Mouse (Mus musculus) macrophage (primary cell): ENCODE results near the gene Gm15128. TPM values are rescaled to one million over a fixed set of nuclear protein-coding genes. Genes with fewer than 3 reads are reported as not detected.
"Not testable (repeated sequence)": the region's sequence is repeated elsewhere in the genome, so short reads cannot be mapped to it uniquely, and the experiment has no call there.

Experiments used
- H3K27ac ChIP-seq: fragments of 350-480 bp; formaldehyde crosslinking; 2 replicates; pipeline ENCODE4 v1.9.0; 2021
- H3K36me3 ChIP-seq: fragments of 350-480 bp; formaldehyde crosslinking; 2 replicates; pipeline ENCODE4 v1.9.0; 2021; ENCODE audit errors: inconsistent target
- H3K4me3 ChIP-seq: fragments of 350-480 bp; formaldehyde crosslinking; 2 replicates; pipeline ENCODE4 v1.9.0; 2021; ENCODE audit errors: inconsistent target
- H3K79me2 ChIP-seq: fragments of 350-480 bp; formaldehyde crosslinking; 2 replicates; pipeline ENCODE4 v1.9.0; 2021; ENCODE audit errors: inconsistent target
- WGBS: methylation state at CpG from one replicate; pipeline ENCODE4 v1.1.7; 2026; ENCODE audit warnings: inconsistent platforms; ENCODE audit not compliant: missing documents; 5-methylcytosine and 5-hydroxymethylcytosine counted together
- polyA plus RNA-seq: library from polyadenylated mRNA; stranded (reverse); fragments of 250-400 nt; gene quantifications from 3 replicates; pipeline ENCODE4 v1.2.4, GENCODE M21; 2018; ENCODE audit warnings: inconsistent platforms
- total RNA-seq, 78 experiments: library from RNA; depleted of rRNA; stranded (reverse); fragments of 250-400 nt; gene quantifications; 1 replicate in 9 of 78; 2 replicates in 24 of 78; 3 replicates in 43 of 78; 4 replicates in 2 of 78; pipeline ENCODE4 v1.2.4; 2018; ENCODE audit warnings: inconsistent platforms in 56 of 78

Gm15128 gene
- not detected for total RNA-seq (2018; cell fraction: chromatin; rRNA removed)
- total RNA-seq (2018; cell fraction: cytosol; rRNA removed) = not detected
- total RNA-seq (2018; cell fraction: nucleus; rRNA removed) = not detected
- polyA plus RNA-seq = not detected in 3 replicates

DNA sequence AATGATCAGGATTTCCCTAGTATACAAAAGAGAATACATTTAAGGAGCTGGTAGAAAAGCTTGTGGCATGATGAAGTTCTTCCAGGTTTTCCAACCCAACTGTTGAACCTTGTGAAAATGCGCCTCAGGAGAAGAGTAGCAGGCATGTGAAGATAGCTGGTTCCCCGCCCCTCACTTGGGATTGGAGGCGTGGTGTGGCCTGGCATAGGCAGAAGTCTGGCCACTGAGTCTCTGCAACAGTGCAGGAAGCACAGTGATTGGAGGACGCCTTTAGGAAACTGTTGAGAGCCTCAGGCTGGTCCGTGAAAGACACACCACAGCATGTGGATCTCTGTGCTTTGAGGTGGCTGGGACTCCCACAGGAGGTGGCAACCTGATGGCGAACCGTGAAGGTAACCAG lies at the start of gene Gm15128:
Gm15128 (plus strand) TSS at position 301 of the 400 bp plus-strand sequence.
- WGBS = 74% methylated on average over 7 of the region's 7 CpGs
- not testable (repeated sequence) for H3K79me2 ChIP-seq, H3K36me3 ChIP-seq, H3K27ac ChIP-seq, H3K4me3 ChIP-seq

Other genes with a start within 250 kb of the Gm15128 start
- not detected in 3 replicates for gene Lrch2, start 211.9 kb upstream of the Gm15128 start, polyA plus RNA-seq
- gene Gm15080, start 227.0 kb downstream of the Gm15128 start, polyA plus RNA-seq = not detected in 3 replicates